In the genomic region with DNA sequence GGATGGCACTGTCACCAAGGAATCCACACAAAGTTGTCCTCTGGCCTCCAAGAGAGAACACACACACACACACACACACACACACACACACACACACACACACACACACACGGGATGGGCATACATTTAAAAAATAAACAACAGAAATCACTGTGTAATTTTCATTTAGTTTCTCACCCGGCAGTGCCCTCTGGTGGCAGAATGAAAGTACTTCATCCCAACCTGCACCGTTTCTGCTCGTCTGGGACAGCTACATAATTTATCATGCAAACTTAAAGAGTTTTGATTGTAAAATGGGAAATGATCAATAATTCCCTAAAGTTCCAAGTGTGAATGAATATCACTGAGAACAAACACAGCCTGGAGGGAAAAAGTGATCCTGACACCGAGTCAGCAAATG, we compare ENCODE assay signal across 8 mouse cellular contexts.
DNase-seq lines count a peak whose midpoint lies in the region; ATAC-seq and TF ChIP-seq lines count a peak whose summit lies in the region.

No protein-coding gene starts in this region.

- H3K4me3 ChIP-seq in testis, adult 2 months (ENCODE audit: control insufficient read depth, low read depth, low read length), result no peak overlapping the region
- H3K4me3 ChIP-seq in layer of hippocampus, adult 2 months, result no peak overlapping the region

- TF ChIP-seq CTCF in testis, adult 2 months (IDR thresholded peaks at IDR 0.05; ENCODE audit: control insufficient read depth, insufficient read depth, insufficient replicate concordance, low read depth, low read length), result peak; percentile 47; the same call in 1 of the 2 replicates
- TF ChIP-seq CTCF in layer of hippocampus, adult 2 months (conservative IDR thresholded peaks at IDR 0.05), result peak; percentile 78

- no peak for TF ChIP-seq POLR2A in testis, adult 2 months (IDR thresholded peaks at IDR 0.05; ENCODE audit: control insufficient read depth, low read depth, low read length)

- H3K36me3 ChIP-seq in testis, adult 2 months (ENCODE audit: control insufficient read depth, insufficient read depth, low read length), result no peaks in the 10 kb centered on the region

- no peak overlapping the region for H3K27ac ChIP-seq in testis, adult 2 months (ENCODE audit: control insufficient read depth, insufficient read depth, low read depth, low read length)
- H3K27ac ChIP-seq in layer of hippocampus, adult 2 months, result no peak overlapping the region

- ATAC-seq in erythroid progenitor cell, adult 5-6 weeks (replicated peaks; ENCODE audit: low FRiP score, poor library complexity, severe bottlenecking), result no peak

- H3K27me3 ChIP-seq in testis, adult 2 months (ENCODE audit: control insufficient read depth, insufficient read depth, low read length), result no peaks in the 10 kb centered on the region

- DNase-seq in gastrocnemius, postnatal 10 days, result peak; percentile 47
- DNase-seq in gastrocnemius, postnatal 25 days, result no peak
- DNase-seq in testis, postnatal 14 days (ENCODE audit: low spot score), result no peak
- DNase-seq in c-Kit-positive CD71-positive TER-119-positive erythroid progenitor cells, embryonic 14.5 days (ENCODE audit: low spot score), result peak; percentile 17
- DNase-seq in layer of hippocampus, adult 2 months (ENCODE audit: low spot score in 2 of 2), result peak; percentile 31 to 79
- DNase-seq in mesoderm, embryonic 11.5 days (ENCODE audit: low read depth, low spot score), result peak; percentile 56

- no peaks in the 10 kb centered on the region for H3K4me1 ChIP-seq in testis, adult 2 months (ENCODE audit: control insufficient read depth, insufficient read depth, low read length)

Comparison
In these comparisons a context has a peak if more than half of its experiments do, and no peak if none do; other contexts are left out.
1. DNase-seq: peak in gastrocnemius, postnatal 10 days (single experiment), c-Kit-positive CD71-positive TER-119-positive erythroid progenitor cells, embryonic 14.5 days (single experiment), layer of hippocampus, adult 2 months (2 of 2) and mesoderm, embryonic 11.5 days (single experiment); none in gastrocnemius, postnatal 25 days (single experiment) and testis, postnatal 14 days (single experiment).